ENCODE assay signal across 12 mouse cellular contexts in genomic region chr11:84324032-84324752, GRCm38 (mm10).
DNase-seq lines count a peak whose midpoint lies in the region; ATAC-seq and TF ChIP-seq lines count a peak whose summit lies in the region.
"Had no signal": no experiment of that assay in that cellular context is flagged by ENCODE, and none has a peak within 500 bp of the region (broad histone marks: within the 10 kb centered on the region; RNA-seq: fewer than 3 reads in every experiment).

No protein-coding gene starts in this region.

- no peak overlapping the region for H3K27ac ChIP-seq in limb, embryonic 14.5 days (replicated peaks; ENCODE audit: low read depth, low read length)
- H3K27ac ChIP-seq in limb, embryonic 10.5 days, result no peak overlapping the region
- peak overlapping the region; percentile 75 for H3K27ac ChIP-seq in forebrain, embryonic 12.5 days
- peak overlapping the region; percentile 80 for H3K27ac ChIP-seq in hindbrain, embryonic 12.5 days
- H3K27ac ChIP-seq in neural tube, embryonic 13.5 days (replicated peaks), result peak overlapping the region; percentile 87
- H3K27ac ChIP-seq: intestine, embryonic 15.5 days had no signal

- H3K4me1 ChIP-seq in limb, embryonic 14.5 days (ENCODE audit: control insufficient read depth, insufficient read depth, low read length), result no peaks in the 10 kb centered on the region
- H3K4me1 ChIP-seq in limb, embryonic 10.5 days, result no peaks in the 10 kb centered on the region
- H3K4me1 ChIP-seq in forebrain, embryonic 12.5 days, result peaks cover 11% of the 10 kb centered on the region
- peaks cover 11% of the 10 kb centered on the region for H3K4me1 ChIP-seq in hindbrain, embryonic 12.5 days
- H3K4me1 ChIP-seq in neural tube, embryonic 13.5 days (replicated peaks), result peaks cover 17% of the 10 kb centered on the region
- H3K4me1 ChIP-seq: intestine, embryonic 15.5 days had no signal

- no peak overlapping the region for H3K4me2 ChIP-seq in limb, embryonic 14.5 days (replicated peaks; ENCODE audit: low read depth, low read length, severe bottlenecking)
- no peak overlapping the region for H3K4me2 ChIP-seq in forebrain, embryonic 12.5 days
- no peak overlapping the region for H3K4me2 ChIP-seq in hindbrain, embryonic 12.5 days (replicated peaks)
- H3K4me2 ChIP-seq in neural tube, embryonic 13.5 days, result 0 out of 2 replicates have a peak overlapping the region, but pooled peaks have one; percentile 20
- H3K4me2 ChIP-seq: intestine, embryonic 15.5 days had no signal

- H3K27me3 ChIP-seq in limb, embryonic 14.5 days (ENCODE audit: control insufficient read depth, insufficient read depth, low read length), result no peaks in the 10 kb centered on the region
- H3K27me3 ChIP-seq in limb, embryonic 10.5 days (ENCODE audit: low read depth, poor library complexity, severe bottlenecking), result no peaks in the 10 kb centered on the region
- no peaks in the 10 kb centered on the region for H3K27me3 ChIP-seq in forebrain, embryonic 12.5 days
- H3K27me3 ChIP-seq in hindbrain, embryonic 12.5 days, result no peaks in the 10 kb centered on the region
- no peaks in the 10 kb centered on the region for H3K27me3 ChIP-seq in neural tube, embryonic 13.5 days
- H3K27me3 ChIP-seq: intestine, embryonic 15.5 days had no signal

- 64% methylated on average over 7 of the region's 7 CpGs for WGBS in limb, embryonic 14.5 days
- whole genome bisulfite sequencing in limb, embryonic 10.5 days, result 89% methylated on average over 7 of the region's 7 CpGs
- WGBS in forebrain, embryonic 12.5 days, result 43% methylated on average over 7 of the region's 7 CpGs
- 52% methylated on average over 7 of the region's 7 CpGs for WGBS in hindbrain, embryonic 12.5 days
- 28% methylated on average over 7 of the region's 7 CpGs for WGBS in neural tube, embryonic 13.5 days

- no peaks in the 10 kb centered on the region for H3K9me3 ChIP-seq in limb, embryonic 14.5 days (ENCODE audit: control insufficient read depth, low read length)
- H3K9me3 ChIP-seq in limb, embryonic 10.5 days (replicated peaks), result no peaks in the 10 kb centered on the region
- H3K9me3 ChIP-seq in forebrain, embryonic 12.5 days, result no peaks in the 10 kb centered on the region
- H3K9me3 ChIP-seq in hindbrain, embryonic 12.5 days (replicated peaks), result no peaks in the 10 kb centered on the region
- no peaks in the 10 kb centered on the region for H3K9me3 ChIP-seq in neural tube, embryonic 13.5 days
- H3K9me3 ChIP-seq: intestine, embryonic 15.5 days had no signal

- no peak overlapping the region for H3K4me3 ChIP-seq in limb, embryonic 14.5 days (replicated peaks; ENCODE audit: low read length)
- H3K4me3 ChIP-seq in limb, embryonic 10.5 days, result no peak overlapping the region
- H3K4me3 ChIP-seq in forebrain, embryonic 12.5 days (replicated peaks), result no peak overlapping the region
- no peak overlapping the region for H3K4me3 ChIP-seq in hindbrain, embryonic 12.5 days
- no peak overlapping the region for H3K4me3 ChIP-seq in neural tube, embryonic 13.5 days
- H3K4me3 ChIP-seq: intestine, embryonic 15.5 days; myocyte had no signal

- no peak for TF ChIP-seq POLR2A in limb, embryonic 14.5 days (IDR thresholded peaks at IDR 0.05; ENCODE audit: borderline replicate concordance, extremely low read depth, insufficient read depth, insufficient read length)

- peak; percentile 7 for DNase-seq in limb, embryonic 14.5 days (ENCODE audit: low spot score)
- DNase-seq in limb, embryonic 10.5 days (ENCODE audit: low spot score), result no peak
- no peak for DNase-seq in ovary, postnatal 10 days (ENCODE audit: low spot score)
- DNase-seq in lung, postnatal 14 days, result no peak
- DNase-seq: adrenal gland, adult 8-10 months; kidney, postnatal 4 days; right cerebral cortex, adult 18-20 months had no signal

- H3K9ac ChIP-seq in limb, embryonic 14.5 days (ENCODE audit: low read depth, low read length, severe bottlenecking), result no peak overlapping the region
- no peak overlapping the region for H3K9ac ChIP-seq in forebrain, embryonic 12.5 days
- no peak overlapping the region for H3K9ac ChIP-seq in hindbrain, embryonic 12.5 days
- no peak overlapping the region for H3K9ac ChIP-seq in neural tube, embryonic 13.5 days
- H3K9ac ChIP-seq: intestine, embryonic 15.5 days had no signal

- no peak for ATAC-seq in limb, embryonic 14.5 days (ENCODE audit: low FRiP score, low read depth)
- ATAC-seq in forebrain, embryonic 12.5 days (ENCODE audit: low FRiP score), result 0 out of 2 replicates have a peak, but pooled peaks have one; percentile 27
- ATAC-seq in hindbrain, embryonic 12.5 days (ENCODE audit: low FRiP score), result no peak
- ATAC-seq in neural tube, embryonic 13.5 days (ENCODE audit: low read depth), result peak; percentile 75; the same call in 1 of the 2 replicates
- ATAC-seq: intestine, embryonic 15.5 days had no signal

- H3K36me3 ChIP-seq in limb, embryonic 14.5 days (ENCODE audit: control insufficient read depth, insufficient read depth, low read length), result peaks cover 29% of the 10 kb centered on the region
- H3K36me3 ChIP-seq in limb, embryonic 10.5 days, result peaks cover 58% of the 10 kb centered on the region
- H3K36me3 ChIP-seq in forebrain, embryonic 12.5 days (replicated peaks), result peaks cover 10% of the 10 kb centered on the region; the same call in 1 of the 2 replicates
- H3K36me3 ChIP-seq in hindbrain, embryonic 12.5 days, result 0 out of 2 replicates have a peak, but pooled peaks cover 7% of the 10 kb centered on the region
- H3K36me3 ChIP-seq in neural tube, embryonic 13.5 days, result peaks cover 7% of the 10 kb centered on the region; the same call in 1 of the 2 replicates

Comparison
In these comparisons a context has a peak if more than half of its experiments do, and no peak if none do; other contexts are left out.
1. ATAC-seq: peak in forebrain, embryonic 12.5 days (single experiment) and neural tube, embryonic 13.5 days (single experiment); none in limb, embryonic 14.5 days (single experiment) and hindbrain, embryonic 12.5 days (single experiment).
2. H3K27ac ChIP-seq: peak in forebrain, embryonic 12.5 days (single experiment), hindbrain, embryonic 12.5 days (single experiment) and neural tube, embryonic 13.5 days (single experiment); none in limb, embryonic 14.5 days (single experiment) and limb, embryonic 10.5 days (single experiment).